Mouse (Mus musculus) mouse trophoblast stem cell (cell line): ENCODE data around the gene Capn11.

Experiments
- in situ Hi-C, 2 experiments: fragments of 300-500 bp; cut with MseI, MboI; formaldehyde crosslinking; loops; 2 replicates in 1 of 2; 3 replicates in 1 of 2; pipeline ENCODE4 v1.15.1; 2025

Gene Capn11

GRCm38 (mm10) chr17:45598891-45599290, 60.2 kb downstream of the Capn11 start:
- in situ Hi-C loops: no loop called here

DNA sequence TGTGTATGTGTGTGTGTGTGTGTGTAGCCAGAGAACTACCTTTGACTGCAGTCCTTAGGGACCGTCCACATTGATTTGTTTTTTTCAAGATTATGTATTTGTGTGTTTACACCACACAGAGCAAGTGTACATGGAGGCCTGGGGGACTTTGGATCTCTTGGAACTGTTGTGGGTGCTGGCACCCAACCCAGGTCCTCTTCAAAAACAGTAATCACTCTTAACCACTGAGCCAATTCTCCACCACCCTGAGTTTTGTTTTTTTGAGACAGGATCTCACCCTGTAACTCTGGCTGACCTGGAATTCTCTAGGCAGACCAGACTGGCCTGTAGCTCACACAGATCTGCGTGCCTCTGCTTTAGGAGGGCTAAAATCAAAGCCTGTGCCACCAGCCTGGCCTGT, 60.7 kb downstream of the Capn11 start:
- in situ Hi-C loops: no loop called here

DNA sequence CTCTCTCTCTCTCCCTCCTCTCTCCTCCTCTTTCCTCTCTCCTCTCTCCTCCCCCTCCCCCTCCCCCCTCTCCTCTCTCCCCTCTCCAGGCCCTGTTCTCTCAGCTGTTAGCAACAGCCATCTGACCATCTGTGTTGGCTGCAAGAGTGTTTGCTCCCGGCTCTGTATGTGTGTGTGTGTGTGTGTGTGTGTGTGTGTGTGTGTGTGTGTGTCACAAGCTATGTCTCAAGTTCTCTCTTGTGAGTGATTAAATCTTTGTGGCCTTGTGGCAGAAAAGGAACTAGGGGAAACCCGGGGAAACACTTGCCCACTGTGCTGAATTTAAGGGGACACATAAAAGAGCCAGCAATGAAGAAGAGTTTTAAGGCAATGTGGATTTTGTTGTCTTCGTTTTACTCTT, 61.3 kb downstream of the Capn11 start:
- in situ Hi-C loops: no loop called here

DNA sequence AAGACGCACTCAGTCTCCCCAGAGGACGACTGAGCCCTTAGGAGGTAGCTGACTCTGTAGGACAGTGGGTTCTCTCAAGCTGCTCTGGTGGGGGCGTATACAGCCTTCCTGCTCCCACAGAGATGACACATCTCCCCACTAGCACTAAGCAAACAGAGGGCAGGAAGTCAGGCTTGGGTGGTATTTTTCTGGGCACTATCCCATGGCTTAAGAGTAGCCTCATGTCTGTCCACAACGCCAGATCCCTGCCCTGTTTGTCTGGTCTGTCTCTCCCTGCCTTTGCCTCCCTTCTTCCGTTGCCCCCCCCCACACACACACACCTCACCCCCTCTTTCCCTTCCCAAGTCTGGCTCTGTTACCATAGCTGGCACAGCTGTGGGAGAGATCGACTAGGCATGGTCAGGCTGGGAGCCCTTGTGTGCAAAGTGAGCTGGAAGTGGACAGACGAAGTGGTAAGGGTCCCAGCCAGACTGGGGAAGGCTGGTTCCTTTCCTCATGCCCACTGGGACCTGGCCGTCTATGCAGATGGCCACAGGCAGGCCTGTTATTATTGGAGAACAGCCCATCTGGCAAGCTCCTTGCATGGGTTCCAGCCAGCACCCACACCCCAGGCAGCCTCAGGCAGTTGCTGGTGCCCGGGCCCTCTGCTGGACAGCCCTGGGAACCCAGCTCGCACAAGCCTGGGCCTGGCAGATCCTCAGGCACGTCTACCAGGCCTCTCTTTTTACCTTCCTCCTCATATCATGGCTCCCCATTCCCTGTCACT, 62.3 kb downstream of the Capn11 start:
- in situ Hi-C loops: no loop called here

DNA sequence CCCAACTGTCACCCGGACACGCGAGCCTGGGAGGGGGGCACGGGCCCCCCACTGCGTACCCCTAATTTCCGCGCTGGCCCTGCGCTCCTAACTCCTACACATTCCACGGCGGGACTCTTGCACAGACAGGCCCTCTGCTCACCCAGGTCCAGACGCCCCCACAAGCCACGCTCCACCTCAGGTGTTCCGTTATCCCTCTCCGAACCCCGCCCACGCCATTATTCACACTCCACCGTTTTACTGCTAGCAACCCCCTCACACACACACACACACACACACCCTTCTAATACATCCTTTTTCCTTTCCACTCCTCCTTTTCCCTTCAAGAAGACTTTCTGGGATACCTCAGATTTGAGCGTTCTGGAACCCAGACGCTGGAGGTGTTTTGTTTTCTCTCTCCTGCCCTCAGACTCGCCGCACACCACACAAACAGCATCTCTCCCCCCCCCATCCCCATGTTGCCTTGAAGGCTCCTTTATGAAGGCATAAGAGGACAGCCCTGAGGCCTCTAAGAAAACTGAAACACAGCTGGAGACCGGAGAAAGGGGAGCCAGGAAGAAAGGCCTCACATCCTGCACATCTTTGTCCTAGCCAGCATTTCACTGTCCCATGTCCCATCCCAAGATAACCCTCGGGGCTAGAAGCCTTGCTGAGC, 63.3 kb downstream of the Capn11 start:
- in situ Hi-C loops: no loop called here

GRCm38 (mm10) chr17:45594881-45595735, 64.0 kb downstream of the Capn11 start:
- in situ Hi-C loops: no loop called here

DNA sequence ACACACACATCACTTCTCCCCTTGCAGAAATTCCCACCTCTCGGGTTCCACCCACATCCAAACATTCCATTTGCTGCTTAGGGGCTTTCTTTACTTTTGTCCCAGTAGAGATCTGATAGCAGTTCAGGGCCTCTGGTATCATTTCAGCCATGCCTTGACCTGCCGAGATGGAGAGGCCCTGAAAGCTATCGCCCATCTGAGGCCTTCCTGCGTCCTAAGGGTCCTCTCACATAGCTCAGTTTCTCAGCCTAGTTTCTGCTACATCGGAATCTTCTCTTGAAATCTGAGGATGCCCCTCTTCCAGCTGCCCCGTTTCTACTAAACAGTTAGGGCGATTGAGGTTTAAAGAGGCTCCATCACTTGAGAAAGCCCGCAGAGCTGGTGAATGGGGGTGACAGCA, 64.9 kb downstream of the Capn11 start:
- in situ Hi-C loops: no loop called here

- in situ Hi-C loops: no loop called here
Measured at GRCm38 (mm10) chr17:45593479-45593878, 65.6 kb downstream of the Capn11 start.

DNA sequence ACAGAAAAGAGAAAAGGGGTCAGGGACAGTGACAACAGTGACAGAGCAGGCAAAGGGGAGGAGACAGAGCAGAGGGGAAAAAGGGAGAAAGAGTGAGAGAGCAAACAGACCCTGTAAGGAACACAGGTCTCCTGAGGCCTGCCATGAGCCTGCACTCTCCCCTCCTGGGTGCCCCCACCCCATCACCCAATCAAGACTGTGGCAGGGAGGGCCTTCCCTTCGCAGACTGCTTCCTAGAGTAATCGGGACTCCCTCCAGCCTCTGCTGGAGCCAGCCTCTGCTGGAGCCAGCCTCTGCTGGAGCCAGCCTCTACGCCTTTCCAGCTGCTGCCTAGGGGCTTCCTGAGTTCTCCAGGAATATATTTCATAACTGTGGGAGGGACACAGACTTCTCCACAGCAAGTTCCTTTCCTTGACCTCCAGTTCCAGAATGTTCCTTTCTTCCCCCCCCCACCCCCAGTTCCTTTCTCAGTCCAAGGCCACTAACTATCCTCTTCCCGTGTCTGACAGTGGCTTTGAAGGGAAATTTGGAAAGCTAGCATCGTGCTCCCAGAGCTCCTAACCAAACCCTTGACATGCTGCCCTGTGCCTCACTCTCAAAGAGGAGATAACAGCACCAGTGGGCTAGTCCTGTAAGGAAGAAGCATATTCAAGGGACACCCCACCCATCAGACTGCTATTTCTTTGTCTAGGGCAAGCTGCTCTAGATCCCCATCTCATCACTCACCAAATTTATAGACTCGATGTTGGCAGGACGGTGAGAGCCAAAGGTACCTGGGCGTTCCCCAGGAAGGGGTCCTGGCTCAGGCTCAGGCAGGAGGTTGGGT, 66.3 kb downstream of the Capn11 start:
- in situ Hi-C loops: no loop called here

- in situ Hi-C loops: no loop called here
Measured at GRCm38 (mm10) chr17:45591701-45592605, 67.2 kb downstream of the Capn11 start.

GRCm38 (mm10) chr17:45590410-45590809, 68.7 kb downstream of the Capn11 start:
- in situ Hi-C loops: no loop called here

- in situ Hi-C loops: loop anchor here (5.0 kb wide), 1 partner anchor 37 kb away; no protein-coding TSS in a partner anchor
Measured at GRCm38 (mm10) chr17:45589844-45590243, 69.3 kb downstream of the Capn11 start.

DNA sequence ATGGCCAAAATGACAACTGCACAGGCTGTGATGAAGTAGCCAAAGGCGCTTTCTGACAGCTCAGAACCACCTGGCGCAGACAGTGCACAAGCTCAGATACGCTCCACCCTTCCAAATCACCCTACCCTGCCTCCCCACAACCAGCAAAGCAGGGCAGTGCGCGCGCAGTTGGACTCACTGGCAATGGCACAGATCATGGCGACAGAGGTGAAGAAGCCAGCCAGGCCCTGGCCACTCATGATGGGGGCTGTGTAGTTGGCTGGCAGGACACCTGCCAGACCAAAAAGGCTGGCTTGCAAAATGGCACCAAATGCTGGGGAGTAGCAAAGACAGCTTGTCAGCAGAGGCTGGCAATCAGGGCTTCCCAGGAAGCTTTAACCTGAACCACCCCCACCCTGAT, 69.9 kb downstream of the Capn11 start:
- in situ Hi-C loops: loop anchor here (5.0 kb wide), 1 partner anchor 38 kb away; no protein-coding TSS in a partner anchor

DNA sequence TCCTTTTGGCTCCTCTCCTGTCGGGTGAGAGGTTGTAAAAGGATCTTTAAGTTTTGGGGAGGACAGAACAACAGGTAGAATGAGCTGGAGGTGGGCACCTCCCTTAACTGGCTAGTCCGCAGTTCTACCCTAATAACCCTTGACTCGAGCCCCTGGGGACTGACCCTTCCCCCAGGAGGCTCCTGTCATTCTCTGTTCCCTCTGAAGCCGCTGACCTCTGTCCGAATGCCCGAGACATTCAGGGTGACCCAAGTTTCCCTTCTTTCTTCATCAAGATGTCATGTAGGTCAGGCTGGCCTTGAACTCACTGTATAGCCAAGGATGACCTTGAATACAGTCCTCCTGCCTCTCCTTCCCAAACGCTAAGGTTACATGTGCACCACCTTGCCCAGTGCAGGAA, 70.8 kb downstream of the Capn11 start:
- in situ Hi-C loops: loop anchor here (5.0 kb wide), 1 partner anchor 39 kb away; no protein-coding TSS in a partner anchor

GRCm38 (mm10) chr17:45586449-45586837, 72.7 kb downstream of the Capn11 start:
- in situ Hi-C loops: loop anchor here (5.0 kb wide), 1 partner anchor 41 kb away; no protein-coding TSS in a partner anchor

GRCm38 (mm10) chr17:45585725-45586448, 73.2 kb downstream of the Capn11 start:
- in situ Hi-C loops: loop anchor here (5.0 kb wide), 1 partner anchor 41 kb away; no protein-coding TSS in a partner anchor

GRCm38 (mm10) chr17:45584939-45585678, 74.0 kb downstream of the Capn11 start:
- in situ Hi-C loops: loop anchor here (5.0 kb wide), 1 partner anchor 42 kb away; no protein-coding TSS in a partner anchor

DNA sequence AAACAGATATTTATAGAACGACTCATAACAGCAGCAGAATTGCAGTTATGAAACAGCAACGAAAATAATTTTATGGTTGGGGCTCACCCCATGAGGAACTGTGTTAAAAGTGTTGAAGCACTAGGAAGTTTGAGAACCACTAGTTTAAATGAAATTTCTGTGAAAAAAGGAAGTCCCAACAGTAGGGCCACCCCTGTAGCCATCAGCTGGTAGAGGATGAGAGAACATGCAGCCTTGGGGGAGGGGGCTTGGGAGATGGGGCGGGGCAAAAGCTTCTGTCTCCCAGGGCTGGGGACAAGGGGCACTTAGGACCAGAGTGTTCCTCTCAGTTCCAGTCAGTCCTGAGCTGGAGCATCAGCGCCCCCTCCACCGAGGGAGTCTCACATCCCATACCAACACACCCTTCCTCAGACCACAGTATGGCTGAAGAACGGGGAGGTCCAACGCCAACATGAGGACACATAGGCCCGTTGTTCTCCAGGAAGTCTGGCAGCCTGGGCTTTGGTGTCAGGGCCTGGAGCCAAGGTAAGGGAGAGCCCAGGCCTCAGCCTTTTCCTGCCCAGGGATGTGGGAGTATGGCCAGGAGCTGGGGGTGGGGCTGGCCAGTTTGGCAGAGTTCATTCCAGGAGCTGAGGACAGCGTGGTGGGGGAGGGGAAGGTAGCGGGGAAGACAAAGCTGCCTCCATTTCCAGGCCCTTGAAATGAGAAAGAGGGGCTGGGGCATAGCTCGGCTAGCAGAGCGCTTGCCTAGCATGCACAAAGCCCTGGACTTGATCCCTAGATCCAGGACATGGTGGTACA, 74.8 kb downstream of the Capn11 start:
- in situ Hi-C loops: no loop called here
